Mouse (Mus musculus) spleen, adult 18-20 months (tissue): Measurements from ENCODE around the gene Slc1a7.
A peak's percentile ranks its signal among the peaks of the same experiment; 100 is the strongest.

Experiments used
- DNase-seq, 2 experiments: peaks; one replicate each; pipeline ENCODE4 v3.0.0; 2022; ENCODE audit warnings: mixed read lengths in 2 of 2

Gene Slc1a7

DNA sequence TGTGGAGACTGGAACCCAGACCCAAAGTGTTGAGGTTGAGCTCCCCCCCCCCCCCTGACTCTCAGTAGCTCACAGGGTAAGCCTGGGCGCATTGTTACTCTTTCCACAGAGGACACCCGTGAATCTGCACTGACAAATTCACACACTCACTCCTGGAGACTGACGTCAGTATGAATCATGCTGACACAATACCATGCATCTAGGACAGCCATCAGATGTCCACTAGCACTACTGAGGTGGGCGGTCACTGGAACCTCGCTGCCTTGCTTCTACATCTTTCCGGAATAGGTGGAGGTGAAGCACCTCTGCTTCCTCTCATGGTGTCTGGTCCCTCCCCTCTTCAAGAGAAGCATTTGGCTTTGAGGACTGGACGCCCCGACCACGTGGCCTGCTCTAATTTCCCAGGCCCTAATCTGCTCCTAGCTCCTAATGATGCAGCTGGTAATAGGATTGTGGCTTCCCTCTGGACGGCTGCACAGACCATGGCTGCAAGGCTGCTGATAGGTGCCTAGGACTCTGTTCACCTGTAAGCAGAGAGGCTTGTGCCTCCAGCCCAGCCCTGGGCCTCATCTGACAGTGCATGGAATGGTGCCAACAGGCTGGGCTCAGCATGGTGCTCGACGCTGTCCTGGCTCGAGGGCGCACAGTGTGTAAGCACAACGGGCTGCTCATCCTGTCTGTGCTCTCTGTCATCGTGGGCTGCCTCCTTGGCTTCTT is at the start of gene Slc1a7:
Slc1a7 (plus strand) TSS at position 367 of the 717 bp plus-strand sequence.
- DNase-seq, result no peak

DNA sequence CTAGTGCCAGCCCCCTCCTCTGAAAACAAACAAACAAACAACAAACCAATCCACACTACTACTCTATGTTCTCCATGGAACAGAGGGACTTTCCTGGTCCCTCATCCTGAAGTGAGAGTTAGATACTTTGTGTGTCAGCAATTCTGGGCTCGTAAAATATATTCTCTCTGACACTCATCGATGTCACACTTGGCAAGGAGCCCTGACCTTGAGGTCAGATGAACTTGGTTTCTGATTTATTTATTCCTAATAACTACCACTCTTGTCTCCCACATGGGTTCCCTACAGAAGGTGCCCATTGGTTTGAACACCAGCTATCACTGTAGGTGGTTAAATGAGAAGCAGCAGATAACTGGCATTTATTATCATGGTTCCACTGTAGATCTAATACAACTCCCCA is 47.8 kb upstream of the Slc1a7 start:
- no peak for DNase-seq

DNA sequence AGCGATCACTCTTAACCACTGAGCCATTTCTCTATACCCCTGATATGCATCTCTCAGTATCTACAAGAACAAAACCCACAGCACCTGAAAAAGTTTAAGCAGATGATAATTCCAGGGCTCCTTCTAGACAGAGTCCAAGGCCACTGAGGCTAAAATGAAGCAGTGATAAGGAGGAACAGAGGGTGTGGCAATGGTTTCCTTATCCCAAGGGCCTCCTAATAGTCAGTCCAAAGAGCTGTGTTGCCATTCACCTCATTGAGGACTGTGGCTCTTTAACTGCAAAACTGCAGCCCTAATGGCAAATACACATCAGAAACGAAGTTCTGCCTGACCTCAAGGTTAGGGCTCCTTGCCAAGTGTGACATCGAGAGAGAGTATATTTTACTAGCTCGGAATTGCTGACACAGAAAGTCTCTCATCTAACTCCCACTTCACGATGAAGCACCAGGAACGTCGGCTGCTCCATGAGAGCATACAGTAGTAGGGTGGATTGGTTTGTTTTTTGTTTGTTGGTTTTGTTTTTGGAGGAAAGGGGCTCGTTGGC is 46.9 kb upstream of the Slc1a7 start:
- DNase-seq, result no peak

DNA sequence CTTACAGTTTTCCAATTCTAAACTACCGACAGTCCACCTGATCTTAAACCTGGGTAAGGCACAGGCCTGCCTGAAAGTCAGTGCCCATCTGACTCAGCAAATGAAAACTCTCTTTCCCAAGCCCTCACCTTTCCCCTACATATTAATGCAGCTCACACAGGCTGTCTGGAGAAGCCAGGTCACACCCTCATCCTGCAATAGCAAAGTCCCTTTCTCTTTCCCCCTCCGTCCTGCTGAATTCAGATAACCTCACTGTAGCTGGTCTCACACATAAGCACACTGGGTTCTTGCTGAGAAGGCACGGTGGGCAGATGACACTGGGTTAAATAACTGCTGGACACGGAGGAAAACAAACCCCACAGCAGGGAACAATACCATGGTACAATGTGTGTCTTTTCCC is 46.2 kb upstream of the Slc1a7 start:
- DNase-seq, result no peak

DNA sequence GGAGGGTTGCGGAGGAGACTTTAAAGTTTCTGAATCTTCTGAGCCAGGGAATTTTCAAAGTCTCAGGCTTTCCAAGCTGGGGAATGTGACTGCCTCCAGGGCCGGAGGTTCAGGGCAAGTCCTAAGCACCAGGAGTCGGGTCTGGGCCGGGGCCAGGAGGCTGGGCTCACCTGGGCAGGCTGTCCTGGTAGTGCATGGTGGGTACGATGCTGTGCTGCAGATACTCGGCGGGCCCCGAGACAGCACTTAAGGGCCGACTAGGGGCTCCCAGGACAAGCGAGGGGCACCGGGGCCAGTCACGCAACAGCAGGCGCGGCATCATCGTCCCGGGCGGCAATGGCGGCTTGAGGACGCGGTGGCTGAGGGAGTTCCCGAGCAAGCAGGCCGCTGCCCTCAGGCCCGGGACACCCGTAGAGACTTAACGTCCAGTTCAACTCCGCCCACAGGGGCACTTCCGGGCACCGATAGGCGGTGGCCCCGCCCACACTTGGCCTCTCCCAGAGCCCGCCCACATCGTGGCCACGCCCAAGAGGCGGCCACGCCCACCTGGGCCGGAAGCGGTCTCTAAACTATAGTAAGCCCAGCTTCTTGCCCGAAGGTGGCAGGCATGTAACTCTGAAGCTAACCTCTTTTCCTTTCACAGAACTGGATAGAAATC is 44.9 kb upstream of the Slc1a7 start, which contains the start of gene Cpt2:
Cpt2 (minus strand) TSS at position 466 of the 658 bp plus-strand sequence.
- peak; percentile 90 to 95 for DNase-seq

DNA sequence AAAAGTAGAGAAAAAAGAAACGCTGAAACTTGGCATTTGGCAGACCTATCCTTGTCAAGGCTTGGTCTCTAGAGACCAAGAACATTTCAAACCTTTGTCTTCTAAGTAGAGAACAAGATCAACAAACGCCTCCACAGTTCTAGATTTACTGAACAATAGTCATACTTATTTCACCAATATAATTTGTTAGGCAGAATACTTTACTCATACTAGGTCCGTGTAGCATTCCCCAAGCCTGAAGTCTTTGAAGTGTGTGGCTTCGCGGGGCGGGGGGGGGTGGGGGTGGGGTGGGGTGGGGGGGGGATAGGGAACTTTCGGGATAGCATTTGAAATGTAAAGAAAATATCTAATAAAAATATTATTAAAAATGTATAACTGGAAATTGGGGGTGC is 44.3 kb upstream of the Slc1a7 start:
- no peak for DNase-seq

DNA sequence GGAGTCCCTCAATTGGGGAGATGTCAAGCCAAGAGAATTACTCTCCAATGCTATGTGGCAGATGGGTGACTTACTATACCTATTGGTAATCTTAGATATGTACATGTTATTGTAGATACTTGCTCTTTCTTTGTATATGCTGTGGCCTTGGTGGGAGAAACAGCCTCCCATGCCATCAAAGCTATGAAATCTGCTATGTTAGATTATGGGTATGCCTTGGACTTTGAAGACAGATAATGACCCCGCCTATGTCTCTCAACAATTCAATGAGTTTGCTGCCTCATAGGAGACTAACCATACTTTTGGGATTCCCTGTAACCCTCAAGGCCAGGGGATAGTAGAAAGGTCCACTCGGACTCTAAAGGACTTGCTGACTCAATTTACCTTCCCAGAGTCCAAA is 39.9 kb upstream of the Slc1a7 start:
- DNase-seq, result no peak

DNA sequence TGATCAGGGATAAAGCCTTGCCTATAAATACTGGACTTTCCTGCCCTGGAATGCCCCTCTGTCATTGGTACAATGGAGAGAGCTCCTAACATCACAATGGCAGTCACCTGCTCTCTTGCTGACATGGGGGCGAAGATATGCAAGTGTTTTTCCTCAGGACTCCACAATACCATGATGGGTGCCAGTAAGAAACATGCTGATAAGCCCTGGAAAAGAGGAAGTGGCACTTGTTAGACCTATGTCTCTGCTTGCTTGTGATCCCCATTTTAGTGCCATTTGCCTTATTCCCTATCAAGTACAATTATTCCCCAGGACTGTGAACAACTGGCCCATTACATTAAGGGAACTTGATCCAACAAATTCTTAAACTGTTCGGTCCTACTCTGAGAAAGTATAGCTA is 39.4 kb upstream of the Slc1a7 start:
- DNase-seq, result no peak

DNA sequence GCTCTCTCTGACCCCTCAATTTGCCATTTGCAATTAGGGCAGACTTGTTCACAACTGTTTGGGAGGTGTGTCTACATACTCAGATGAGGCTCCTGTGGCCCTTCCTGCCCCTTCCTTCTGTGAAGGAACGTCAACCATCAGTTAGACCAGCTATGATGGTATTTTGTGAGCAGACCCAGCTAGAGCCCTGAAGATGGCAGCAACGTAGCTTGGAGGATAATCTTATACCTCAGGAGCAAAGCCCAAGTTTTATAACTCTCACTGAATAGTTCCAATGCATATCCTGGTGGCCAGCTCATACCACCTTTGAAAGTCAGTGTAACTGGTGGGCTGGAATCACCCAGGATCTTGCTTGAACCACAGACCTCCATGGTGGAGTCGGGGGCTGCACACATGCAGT is 36.7 kb upstream of the Slc1a7 start:
- DNase-seq, result no peak

DNA sequence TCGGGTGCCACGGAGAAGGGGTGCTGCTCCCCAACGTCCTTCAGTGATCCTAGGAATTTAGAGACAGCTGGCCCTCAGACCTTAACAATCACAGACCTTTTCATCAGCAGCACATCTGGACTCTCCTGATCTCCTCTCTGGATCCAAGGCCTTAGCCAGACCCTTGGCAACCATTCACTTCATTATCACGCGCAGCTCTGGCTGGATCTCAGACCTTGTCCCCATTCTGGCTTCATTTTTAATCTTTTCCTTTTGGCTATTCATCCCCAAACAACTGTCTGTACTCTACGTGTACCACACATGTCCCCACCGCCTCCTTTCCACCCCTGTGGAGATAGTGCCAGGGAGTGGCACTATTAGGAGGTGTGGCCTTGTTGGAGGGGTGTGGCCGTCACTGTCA is 34.9 kb upstream of the Slc1a7 start:
- no peak for DNase-seq

DNA sequence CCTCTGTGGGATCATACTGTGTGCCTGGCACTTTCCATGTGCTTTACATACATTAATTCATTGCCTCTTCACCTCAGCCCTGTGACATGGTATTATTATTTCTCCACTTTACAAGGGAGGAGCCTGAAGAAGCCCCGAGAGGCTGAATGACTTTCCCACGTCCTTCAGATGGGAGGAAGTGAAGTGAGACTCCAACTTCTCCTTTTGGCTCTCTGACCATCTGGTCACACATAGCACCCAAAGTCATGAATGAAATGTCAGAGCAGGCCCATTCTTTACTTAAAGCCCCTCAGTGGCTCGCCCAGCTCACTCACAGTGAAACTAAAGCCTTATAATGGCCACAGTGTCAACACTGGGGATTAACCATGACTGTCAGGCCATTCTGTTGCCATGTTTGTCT is 32.9 kb upstream of the Slc1a7 start:
- no peak for DNase-seq

DNA sequence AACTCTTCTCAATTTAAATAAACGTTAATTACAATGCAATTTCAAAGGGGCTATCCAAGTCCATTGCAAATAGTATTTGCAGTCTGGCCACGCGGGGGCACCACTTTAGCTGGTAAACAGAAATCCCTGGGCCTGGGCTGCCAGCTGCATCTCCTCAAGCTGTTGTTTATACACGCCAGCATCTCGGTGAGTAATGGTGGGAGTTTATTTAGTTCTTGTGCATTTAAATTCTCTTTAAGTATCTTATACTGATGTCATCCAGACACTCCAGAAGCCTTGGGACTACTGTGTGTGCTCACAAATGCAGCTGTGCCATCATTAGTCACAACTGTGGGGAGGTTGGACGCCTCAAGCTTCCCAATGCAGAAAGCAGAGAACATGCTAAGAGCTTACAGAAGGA is 30.8 kb upstream of the Slc1a7 start:
- DNase-seq, result peak; percentile 13 to 46

DNA sequence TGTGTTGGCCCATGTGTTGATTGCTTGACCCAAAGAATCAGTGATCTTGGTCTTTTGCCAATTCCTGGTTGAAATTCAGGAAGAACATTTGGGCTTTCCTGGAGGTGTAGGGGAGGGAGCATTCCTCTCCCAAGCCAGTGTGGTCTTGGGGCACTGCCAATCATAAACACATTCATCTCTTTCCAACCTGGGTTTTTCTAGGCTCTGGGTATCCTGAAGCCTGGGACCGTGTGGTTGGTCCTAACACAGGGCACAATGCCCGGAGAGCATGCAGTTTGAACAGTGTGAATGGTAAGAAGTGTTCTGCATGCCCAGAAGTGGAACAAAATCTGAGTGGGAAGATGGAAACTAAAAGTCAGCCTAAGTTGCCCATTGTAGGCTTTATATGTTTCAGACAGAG is 30.0 kb upstream of the Slc1a7 start:
- no peak for DNase-seq

DNA sequence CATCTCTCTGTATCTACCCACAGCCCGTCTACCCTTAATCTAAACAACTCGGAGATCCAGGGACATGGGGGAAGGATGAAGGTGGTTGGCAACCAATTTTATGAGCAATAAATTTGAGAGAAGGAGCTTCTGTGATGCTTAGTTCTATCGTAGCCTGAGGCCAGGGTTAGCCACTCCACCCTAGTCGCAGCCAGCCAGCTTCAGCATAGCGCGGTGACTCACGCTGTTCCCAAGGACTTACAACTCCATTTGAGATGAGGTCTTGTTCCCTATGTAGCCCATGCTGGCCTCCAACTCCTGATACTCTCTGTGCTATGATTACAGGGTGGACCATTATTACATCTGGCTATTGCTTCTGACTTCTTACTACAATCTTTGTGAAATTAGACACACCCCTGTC is 25.4 kb upstream of the Slc1a7 start:
- DNase-seq, result no peak

DNA sequence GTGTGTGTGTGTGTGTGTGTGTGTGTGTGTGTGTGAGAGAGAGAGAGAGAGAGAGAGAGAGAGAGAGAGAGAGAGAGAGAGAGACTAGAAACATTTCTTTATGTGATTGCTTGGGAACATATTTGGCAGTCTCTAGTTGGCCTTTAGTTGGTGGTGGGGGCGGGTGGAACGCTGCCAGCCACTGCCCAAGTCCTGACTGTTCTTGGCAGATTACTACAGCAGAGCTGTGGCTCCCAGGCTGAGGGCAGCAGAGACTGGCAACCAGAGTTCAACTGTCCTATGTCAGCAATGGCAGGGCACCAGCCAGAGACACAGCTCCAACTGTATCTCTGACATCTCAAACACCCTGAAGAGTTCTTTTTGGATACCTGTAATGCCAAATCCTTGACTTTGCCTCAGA is 24.0 kb upstream of the Slc1a7 start:
- DNase-seq, result no peak

DNA sequence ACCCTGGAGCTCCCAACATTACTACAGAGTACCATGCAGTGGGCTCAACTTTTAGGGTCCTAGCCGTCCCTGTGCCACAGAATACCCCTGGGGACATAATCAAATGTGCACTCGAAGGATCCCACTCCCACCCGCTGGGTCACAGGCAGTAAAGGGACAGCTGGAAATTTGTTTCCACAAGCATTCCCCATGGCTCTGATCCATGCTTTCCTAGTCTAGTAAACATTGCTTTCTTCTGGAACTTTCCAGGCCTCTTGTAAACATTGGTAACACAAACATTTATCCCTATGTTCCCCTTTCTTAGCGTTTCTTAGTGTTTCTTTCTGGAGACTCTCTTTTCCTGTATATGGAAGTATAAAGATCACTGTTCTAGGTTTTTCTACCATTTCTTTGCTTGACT is 18.2 kb upstream of the Slc1a7 start:
- DNase-seq, result no peak

DNA sequence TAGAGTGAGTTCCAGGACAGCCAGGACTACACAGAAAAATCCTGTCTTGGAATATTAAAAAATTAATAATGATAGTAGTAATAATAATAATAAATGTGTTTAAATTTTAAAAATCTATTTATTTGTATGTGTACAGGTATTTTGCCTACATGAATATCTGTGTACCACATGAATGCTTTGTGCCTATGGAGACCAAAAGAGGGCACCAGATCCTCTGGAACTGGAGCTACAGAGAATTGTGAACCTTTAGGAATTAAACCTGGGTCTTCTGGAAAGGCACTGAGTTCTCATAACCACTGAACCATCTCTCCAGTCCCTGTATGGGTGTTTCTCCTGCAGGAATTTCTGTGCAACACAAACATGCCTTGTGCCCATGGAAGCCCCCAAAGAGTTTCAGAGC is 15.3 kb upstream of the Slc1a7 start:
- no peak for DNase-seq

DNA sequence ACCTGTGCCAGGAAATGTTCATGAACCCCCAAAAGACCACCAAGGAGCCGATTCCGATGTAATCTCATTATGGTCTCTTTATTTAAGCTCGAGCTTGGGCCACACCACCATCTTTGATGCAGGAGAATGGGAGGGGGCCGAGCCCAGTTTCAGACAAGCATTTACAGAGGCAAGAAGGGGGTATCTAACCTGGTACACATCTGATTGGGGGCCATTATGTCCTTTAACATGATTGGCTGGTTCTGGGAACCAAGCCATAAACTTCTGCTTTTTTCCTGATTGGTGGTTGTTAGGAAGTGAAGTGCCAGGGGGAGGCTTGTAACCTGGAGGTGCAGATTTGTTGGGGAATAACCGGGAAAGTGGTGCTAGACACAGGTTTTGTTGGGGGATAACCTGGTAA is 12.4 kb upstream of the Slc1a7 start:
- no peak for DNase-seq

DNA sequence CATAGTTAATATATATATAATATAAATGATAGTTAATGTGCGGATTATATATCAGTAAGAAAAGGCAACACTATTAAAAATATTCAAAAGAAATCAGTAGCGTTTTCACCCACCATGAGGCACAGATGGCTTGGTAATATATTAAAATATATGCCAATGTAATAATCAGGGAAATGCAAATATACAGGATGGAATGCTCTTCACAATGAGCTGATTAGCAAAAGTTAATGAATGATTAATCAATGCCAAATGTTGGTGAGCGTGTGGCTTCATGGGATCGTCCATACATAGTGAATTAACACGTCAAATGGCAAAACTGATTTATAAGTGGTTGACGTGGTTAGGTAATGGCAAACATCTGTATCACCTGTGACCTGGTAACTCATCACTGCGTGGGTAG is 9.6 kb upstream of the Slc1a7 start:
- DNase-seq, result no peak

DNA sequence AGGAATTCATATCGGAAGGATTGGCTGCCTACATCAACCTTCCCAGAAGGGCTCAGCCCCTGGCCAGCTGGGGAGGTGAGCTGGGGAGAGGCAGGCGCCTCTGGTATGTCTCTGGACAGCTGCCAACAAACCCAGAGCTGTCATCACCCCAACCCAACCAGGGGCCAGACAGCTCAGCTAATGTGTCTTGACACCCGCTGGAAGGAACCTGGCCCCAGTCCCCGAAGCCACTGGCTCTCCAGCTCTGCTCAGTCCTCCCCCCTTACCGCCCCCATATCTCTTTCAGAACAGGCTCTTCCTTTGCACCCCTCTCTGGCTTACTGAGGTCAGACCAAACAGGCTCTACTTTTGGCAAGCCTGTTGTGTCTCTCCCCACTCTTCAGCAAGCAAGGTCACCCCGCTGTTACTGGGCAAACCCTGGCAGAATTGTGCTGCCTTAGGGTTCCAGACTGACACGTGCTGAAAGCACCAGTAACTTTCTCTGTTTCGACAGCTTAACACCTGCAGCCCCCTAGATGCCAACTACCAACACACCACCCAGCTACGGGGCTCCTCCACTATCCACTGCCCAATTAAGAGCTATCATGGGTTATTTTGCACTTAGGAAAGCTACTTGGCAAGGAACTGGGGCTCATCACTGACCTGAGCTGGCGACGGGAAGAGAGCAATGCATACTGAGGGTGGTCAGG is 5.9 kb upstream of the Slc1a7 start:
- DNase-seq, result no peak

DNA sequence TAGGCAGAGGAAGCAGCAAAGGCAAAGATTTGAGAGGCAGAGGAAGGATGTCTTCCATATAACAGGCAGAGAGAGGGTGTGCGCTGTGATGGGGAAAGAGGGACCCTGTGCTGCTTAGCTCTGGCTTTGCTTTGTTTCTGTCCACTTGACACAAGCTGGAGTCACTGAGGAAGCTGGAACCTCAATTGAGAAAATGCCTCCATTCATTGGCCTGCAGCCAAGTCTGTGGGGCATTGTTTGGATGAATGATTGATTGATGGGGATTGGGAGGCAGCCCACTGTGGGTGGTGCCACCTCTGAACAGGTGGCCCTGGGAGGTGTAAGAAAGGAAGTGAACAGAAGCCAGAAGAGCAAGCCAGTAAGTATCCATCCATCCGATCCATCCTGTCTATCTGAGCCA is 5.3 kb upstream of the Slc1a7 start:
- DNase-seq, result no peak

DNA sequence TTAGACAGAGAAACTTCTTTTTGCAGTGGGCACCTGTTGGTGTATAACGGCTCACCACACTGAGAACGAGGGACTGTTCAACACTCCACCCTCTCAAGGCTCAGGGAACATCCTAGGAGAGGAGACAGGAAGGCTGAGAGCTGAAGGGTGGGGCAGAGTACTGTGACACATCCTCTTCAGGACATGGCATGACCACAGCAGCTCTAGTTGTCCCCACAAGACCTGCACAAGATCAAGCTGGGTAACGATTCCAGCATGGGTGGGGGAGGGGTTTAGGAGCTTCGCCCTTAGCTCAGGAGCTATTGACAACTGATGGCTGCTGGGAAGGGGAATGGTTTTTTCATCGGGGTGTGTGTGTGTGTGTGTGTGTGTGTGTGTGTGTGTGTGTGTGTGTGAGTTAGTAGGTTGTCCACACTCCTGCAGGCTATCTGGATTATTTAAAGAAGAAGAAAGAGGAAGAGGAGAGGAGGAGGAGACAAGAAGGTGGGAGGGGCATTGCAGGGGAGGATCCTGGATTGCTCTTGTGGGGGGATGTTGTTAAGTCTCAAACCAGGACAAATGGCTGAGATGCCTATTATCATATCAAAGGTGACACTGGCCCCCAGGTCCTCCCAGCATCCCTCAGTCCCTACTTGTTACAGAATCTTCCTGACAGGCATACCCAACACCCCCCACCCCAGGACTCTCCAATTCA is 1.6 kb upstream of the Slc1a7 start:
- DNase-seq, result no peak

DNA sequence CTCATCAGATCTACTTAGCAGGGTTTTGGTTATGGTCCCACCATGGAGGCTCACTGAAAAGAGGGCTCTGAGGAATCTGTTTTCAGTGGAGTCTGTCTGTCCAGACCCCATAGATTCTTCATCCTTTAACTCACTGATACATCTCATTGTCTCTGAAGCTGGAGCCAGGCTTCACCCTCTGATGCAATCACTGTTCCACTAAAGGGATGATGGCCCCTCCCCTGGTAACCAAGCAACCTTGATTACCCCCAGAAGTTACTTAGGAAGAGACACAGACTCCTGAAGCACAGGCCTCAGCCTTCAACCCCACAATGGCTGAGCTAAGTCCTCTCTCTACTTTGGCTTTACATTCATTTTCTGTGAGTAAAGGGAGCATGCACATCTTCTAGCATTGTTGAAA is 1.6 kb downstream of the Slc1a7 start:
- DNase-seq, result no peak
